Mouse (Mus musculus) olfactory bulb, adult 2 months (tissue): ENCODE measurements around the gene Tmem144.

Experiments used
- CTCF ChIP-seq: fragments of 200-500 bp; IDR thresholded peaks from 2 replicates; pipeline ENCODE4 v1.5.1; 2012; ENCODE audit warnings: low read depth, mild to moderate bottlenecking, low read length, moderate library complexity; ENCODE audit not compliant: insufficient read depth
- POLR2A ChIP-seq: fragments of 200-500 bp; IDR thresholded peaks from 2 replicates; pipeline ENCODE4 v1.6.1; 2012; ENCODE audit warnings: mild to moderate bottlenecking, low read depth, low read length, moderate library complexity; ENCODE audit not compliant: insufficient read depth

DNA sequence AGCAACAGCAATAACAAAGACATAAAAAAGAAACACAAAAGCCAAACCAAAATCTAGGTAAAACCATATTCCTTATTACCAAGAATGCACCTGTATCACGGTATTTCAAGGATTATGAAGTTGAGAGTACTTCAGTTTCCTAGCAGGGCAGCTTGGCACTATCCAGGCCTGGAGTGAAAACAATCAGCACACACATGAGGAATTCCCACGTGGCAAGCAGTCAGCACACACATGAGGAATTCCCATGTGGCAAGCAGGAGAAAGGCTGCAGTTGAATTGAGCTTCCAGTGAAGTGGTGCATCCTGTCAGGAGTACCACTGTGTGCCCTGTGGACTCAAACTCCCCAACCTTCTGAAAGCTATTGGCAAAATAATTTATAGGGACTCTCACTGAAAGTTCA is 29.1 kb upstream of the Tmem144 start:
- TF ChIP-seq CTCF (no peak), POLR2A (no peak)
